Mouse (Mus musculus) hindbrain, postnatal 0 days (tissue): ENCODE measurements around the gene Grid2. TPM values are rescaled to one million over a fixed set of nuclear protein-coding genes. Genes with fewer than 3 reads are reported as not detected.

ENCODE experiments used
- ATAC-seq: fragments of 200-750 bp; cut with Nextera tagmentation; 2 replicates; pipeline ENCODE4 v1.8.0; 2017; ENCODE audit warnings: mild to moderate bottlenecking, moderate TSS enrichment, moderate library complexity
- DNase-seq: peaks from one replicate; pipeline ENCODE4 v3.0.0-alpha.2; 2015; ENCODE audit warnings: low spot score
- H3K27ac ChIP-seq: fragments of 300-500 bp; sonication (generic); 2 replicates; pipeline ENCODE4 v1.5.1; 2014; ENCODE audit warnings: mild to moderate bottlenecking
- H3K27me3 ChIP-seq: fragments of 300-500 bp; sonication (generic); 2 replicates; pipeline ENCODE4 v1.6.1; 2014; ENCODE audit warnings: low read length, mixed read lengths; ENCODE audit not compliant: insufficient read depth
- H3K36me3 ChIP-seq: fragments of 300-500 bp; sonication (generic); 2 replicates; pipeline ENCODE4 v1.6.1; 2014; ENCODE audit warnings: low read length, mixed read lengths; ENCODE audit not compliant: insufficient read depth
- H3K4me1 ChIP-seq: fragments of 300-500 bp; sonication (generic); 2 replicates; pipeline ENCODE4 v1.6.1; 2014; ENCODE audit warnings: antibody characterized with exemption, low read length, mixed read lengths; ENCODE audit not compliant: insufficient read depth
- H3K4me2 ChIP-seq: fragments of 300-500 bp; sonication (generic); 2 replicates; pipeline ENCODE4 v1.6.1; 2014; ENCODE audit warnings: low read depth, mild to moderate bottlenecking, low read length, moderate library complexity, mixed read lengths
- H3K4me3 ChIP-seq: fragments of 300-500 bp; sonication (generic); 2 replicates; pipeline ENCODE4 v1.5.1; 2014; ENCODE audit warnings: low read length
- H3K9ac ChIP-seq: fragments of 300-500 bp; sonication (generic); replicated peaks from 2 replicates; pipeline ENCODE4 v1.6.1; 2014; ENCODE audit warnings: mild to moderate bottlenecking, low read length, moderate library complexity, mixed read lengths
- H3K9me3 ChIP-seq: fragments of 300-500 bp; sonication (generic); 2 replicates; pipeline ENCODE4 v1.6.1; 2016; ENCODE audit warnings: low read length, mixed read lengths
- CTCF ChIP-seq: IDR thresholded peaks from 2 replicates; pipeline ENCODE4 v1.5.1; 2016; ENCODE audit warnings: antibody characterized with exemption, control low read depth, low read depth
- WGBS: fragments of 180-500 bp; shearing (Covaris S2); extraction: QIAGEN DNeasy Blood & Tissue Kit; methylation state at CpG from one replicate; pipeline ENCODE4 v1.1.7; 2014; 5-methylcytosine and 5-hydroxymethylcytosine counted together
- polyA plus RNA-seq: library from polyadenylated mRNA; unstranded; fragments of >200 nt; fragmentation: Nextera tagmentation; extraction: Ambion mirVana; gene quantifications from 2 replicates; pipeline ENCODE4 v1.2.1, GENCODE M21; 2015
- total RNA-seq: library from RNA; depleted of rRNA; stranded (reverse); fragments of >200 nt; gene quantifications from 2 replicates; pipeline ENCODE4 v1.2.3, GENCODE M21; 2014

The Grid2 gene
- total and polyA plus RNA-seq, 2 experiments from 2014 or later = 19.5 to 51.0 TPM

GRCm38 (mm10) chr6:63284419-63284818 lies 28.7 kb downstream of the Grid2 start:
- ATAC-seq = no peak
- H3K27me3 ChIP-seq = no peaks in the 10 kb centered on the region
- WGBS = 50% methylated on average over 1 of the region's 1 CpGs

GRCm38 (mm10) chr6:63342438-63343004 lies 86.8 kb downstream of the Grid2 start:
- TF ChIP-seq CTCF = no peak
- no peak overlapping the region for H3K4me3 ChIP-seq
- H3K4me1 ChIP-seq = no peaks in the 10 kb centered on the region
- ATAC-seq (no peak), DNase-seq (no peak)
- H3K27ac ChIP-seq = no peak overlapping the region
- WGBS = 66% methylated on average over 3 of the region's 3 CpGs
- H3K9ac ChIP-seq = no peak overlapping the region
- no peaks in the 10 kb centered on the region for H3K36me3 ChIP-seq
- H3K4me2 ChIP-seq = no peak overlapping the region
- no peaks in the 10 kb centered on the region for H3K27me3 ChIP-seq
- H3K9me3 ChIP-seq = no peaks in the 10 kb centered on the region

More at GRCm38 (mm10) chr6:63284419-63284818, 28.7 kb downstream of the Grid2 start:
- Histone ChIP-seq H3K36me3 (no peaks in the 10 kb centered on the region), H3K4me1 (no peaks in the 10 kb centered on the region), H3K4me3 (no peak overlapping the region), H3K9ac (no peak overlapping the region), H3K4me2 (no peak overlapping the region), H3K27ac (no peak overlapping the region), H3K9me3 (no peaks in the 10 kb centered on the region)
- no peak for TF ChIP-seq CTCF
- peak; percentile 60 for DNase-seq

GRCm38 (mm10) chr6:63347015-63347414 lies 91.3 kb downstream of the Grid2 start:
- TF ChIP-seq CTCF = no peak
- no peak for ATAC-seq
- Histone ChIP-seq H3K9me3 (no peaks in the 10 kb centered on the region), H3K4me2 (no peak overlapping the region), H3K9ac (no peak overlapping the region), H3K27me3 (no peaks in the 10 kb centered on the region), H3K36me3 (no peaks in the 10 kb centered on the region), H3K27ac (no peak overlapping the region), H3K4me3 (no peak overlapping the region), H3K4me1 (no peaks in the 10 kb centered on the region)
- DNase-seq = no peak
- 81% methylated on average over 1 of the region's 1 CpGs for whole genome bisulfite sequencing

- Histone ChIP-seq H3K27me3 (no peaks in the 10 kb centered on the region), H3K4me1 (no peaks in the 10 kb centered on the region), H3K9ac (no peak overlapping the region), H3K27ac (no peak overlapping the region), H3K4me2 (no peak overlapping the region), H3K9me3 (no peaks in the 10 kb centered on the region), H3K4me3 (no peak overlapping the region), H3K36me3 (no peaks in the 10 kb centered on the region)
- ATAC-seq = no peak
- WGBS = 61% methylated on average over 1 of the region's 1 CpGs
- no peak for DNase-seq
- TF ChIP-seq CTCF = no peak
These were observed 125.5 kb downstream of the Grid2 start for GRCm38 (mm10) chr6:63381061-63381611.

GRCm38 (mm10) chr6:63401698-63402097 lies 146.0 kb downstream of the Grid2 start:
- 78% methylated on average over 3 of the region's 3 CpGs for WGBS
- Histone ChIP-seq H3K27ac (no peak overlapping the region), H3K9me3 (no peaks in the 10 kb centered on the region), H3K4me1 (no peaks in the 10 kb centered on the region), H3K27me3 (no peaks in the 10 kb centered on the region), H3K4me3 (no peak overlapping the region), H3K36me3 (no peaks in the 10 kb centered on the region), H3K4me2 (no peak overlapping the region), H3K9ac (no peak overlapping the region)
- ATAC-seq = no peak
- peak; percentile 5 for DNase-seq
- TF ChIP-seq CTCF = no peak

GRCm38 (mm10) chr6:63417534-63417933 lies 161.9 kb downstream of the Grid2 start:
- no peaks in the 10 kb centered on the region for H3K4me1 ChIP-seq
- H3K9me3 ChIP-seq = no peaks in the 10 kb centered on the region
- H3K27me3 ChIP-seq = no peaks in the 10 kb centered on the region
- H3K27ac ChIP-seq = no peak overlapping the region
- H3K4me2 ChIP-seq = no peak overlapping the region
- no peak overlapping the region for H3K4me3 ChIP-seq
- DNase-seq (no peak), ATAC-seq (no peak)
- no peak overlapping the region for H3K9ac ChIP-seq
- H3K36me3 ChIP-seq = no peaks in the 10 kb centered on the region
- 91% methylated on average over 1 of the region's 1 CpGs for WGBS
- TF ChIP-seq CTCF = no peak

GRCm38 (mm10) chr6:63432751-63433150 lies 177.1 kb downstream of the Grid2 start:
- no peaks in the 10 kb centered on the region for H3K4me1 ChIP-seq
- H3K27ac ChIP-seq = no peak overlapping the region
- H3K36me3 ChIP-seq = no peaks in the 10 kb centered on the region
- no peak overlapping the region for H3K9ac ChIP-seq
- no peak for DNase-seq
- 82% methylated on average over 2 of the region's 2 CpGs for WGBS
- H3K27me3 ChIP-seq = no peaks in the 10 kb centered on the region
- no peak overlapping the region for H3K4me3 ChIP-seq
- TF ChIP-seq CTCF = no peak
- ATAC-seq = no peak
- no peak overlapping the region for H3K4me2 ChIP-seq
- no peaks in the 10 kb centered on the region for H3K9me3 ChIP-seq
